Mouse (Mus musculus) layer of hippocampus, adult 2 months (tissue): ENCODE data around the gene Rpl26. TPM values are rescaled to one million over a fixed set of nuclear protein-coding genes. Genes with fewer than 3 reads are reported as not detected.
"Not testable (repeated sequence)": the region's sequence is repeated elsewhere in the genome, so short reads cannot be mapped to it uniquely, and the experiment has no call there.

Experiments
- DNase-seq, 2 experiments: peaks; one replicate each; pipeline ENCODE4 v3.0.0; 2022; ENCODE audit warnings: low spot score in 2 of 2
- H3K27ac ChIP-seq: fragments of 200-600 bp; 2 replicates; pipeline ENCODE4 v1.8.1; 2022
- H3K4me3 ChIP-seq: fragments of 200-600 bp; 2 replicates; pipeline ENCODE4 v1.8.1; 2022; ENCODE audit warnings: mild to moderate bottlenecking
- CTCF ChIP-seq: fragments of 200-600 bp; conservative IDR thresholded peaks from 2 replicates; pipeline ENCODE4 v1.8.1; 2022; ENCODE audit warnings: antibody characterized with exemption, mild to moderate bottlenecking, moderate library complexity
- total RNA-seq, 2 experiments: library from RNA; stranded (reverse); gene quantifications; 2 replicates each; pipeline ENCODE4 v1.2.3; 2021

Rpl26 gene
- total RNA-seq, 2 experiments from 2014 or later = 766 to 781 TPM

GRCm38 (mm10) chr11:68906461-68906790 is 5.0 kb downstream of the Rpl26 start:
- no peak for DNase-seq
- no peak for TF ChIP-seq CTCF
- Histone ChIP-seq H3K4me3 (no peak overlapping the region), H3K27ac (no peak overlapping the region)

DNA sequence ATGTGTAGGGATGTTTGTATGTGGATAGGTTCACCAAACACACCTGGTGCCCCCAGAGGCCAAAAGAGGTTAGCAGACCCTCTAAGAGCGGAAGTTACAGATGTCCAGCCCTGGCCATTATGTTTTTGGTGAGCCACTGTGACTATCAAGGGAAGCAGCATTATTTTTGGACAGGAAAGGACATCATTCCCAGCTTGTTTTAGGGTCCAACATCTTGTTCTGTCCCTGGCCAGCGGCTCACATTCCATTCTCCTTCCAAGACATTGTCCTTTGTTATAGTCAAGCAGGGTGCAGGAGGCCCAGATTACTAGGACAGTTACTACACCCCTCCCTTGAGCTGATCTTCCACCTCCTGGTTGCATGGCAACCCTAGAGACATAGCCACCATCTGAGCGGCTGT is 5.9 kb downstream of the Rpl26 start:
- H3K27ac ChIP-seq = no peak overlapping the region
- no peak for TF ChIP-seq CTCF
- no peak for DNase-seq
- no peak overlapping the region for H3K4me3 ChIP-seq

DNA sequence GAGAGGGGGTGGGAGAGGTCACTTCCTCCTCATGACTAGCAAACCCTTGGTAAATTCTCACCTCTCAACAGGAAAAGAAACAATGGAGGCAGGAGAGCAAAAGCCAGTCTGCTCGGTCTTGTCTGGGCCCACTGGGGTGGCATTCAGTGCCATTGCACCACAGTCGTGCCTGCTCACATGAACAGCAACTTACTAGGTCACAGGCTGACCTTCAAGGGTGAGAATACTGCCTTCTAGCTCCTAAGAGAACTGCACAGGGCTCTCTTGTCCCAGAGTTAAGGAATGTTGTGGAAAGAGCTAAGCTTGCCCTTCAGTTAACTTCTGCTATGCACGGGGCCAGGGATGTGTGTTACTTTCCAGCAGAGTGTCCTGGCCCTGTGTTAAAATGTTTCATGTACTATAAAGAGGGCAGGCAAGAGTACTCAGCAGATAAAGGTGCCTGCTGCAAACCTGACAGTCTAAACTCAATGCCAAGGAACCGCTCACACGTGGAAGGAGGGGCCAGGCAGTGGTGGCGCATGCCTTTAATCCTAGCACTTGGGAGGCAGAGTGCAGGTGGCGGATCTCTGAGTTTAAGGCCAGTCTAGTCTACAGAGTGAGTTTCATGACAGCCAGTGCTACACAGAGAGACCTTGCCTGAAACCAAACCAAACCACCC is 7.6 kb downstream of the Rpl26 start:
- no peak overlapping the region for H3K4me3 ChIP-seq
- no peak overlapping the region for H3K27ac ChIP-seq
- no peak for TF ChIP-seq CTCF
- DNase-seq = no peak

GRCm38 (mm10) chr11:68911531-68912177 is 10.3 kb downstream of the Rpl26 start:
- DNase-seq = no peak
- H3K27ac ChIP-seq = no peak overlapping the region
- TF ChIP-seq CTCF = no peak
- H3K4me3 ChIP-seq = no peak overlapping the region; the same call in 1 of the 2 replicates

DNA sequence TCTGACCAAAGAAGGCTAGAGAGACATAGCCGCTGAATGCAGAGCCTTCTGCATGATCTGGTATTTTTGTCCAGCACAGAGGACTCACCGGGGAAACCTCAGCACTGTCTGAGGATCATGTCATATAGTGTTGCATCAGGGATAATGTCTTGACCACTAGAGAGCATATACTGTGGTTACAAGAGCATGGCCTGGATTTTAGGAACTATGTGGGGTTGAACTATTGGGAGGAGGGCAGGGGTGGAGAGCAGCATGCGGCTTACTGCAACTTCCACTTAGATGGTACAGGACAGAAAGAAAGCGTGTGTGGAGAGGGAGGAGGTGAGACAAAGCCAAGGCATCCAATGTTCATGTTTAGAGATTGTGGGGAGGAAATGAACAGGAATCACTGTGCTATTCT is 13.2 kb downstream of the Rpl26 start:
- Histone ChIP-seq H3K27ac (no peak overlapping the region), H3K4me3 (no peak overlapping the region)
- TF ChIP-seq CTCF = no peak
- no peak for DNase-seq

DNA sequence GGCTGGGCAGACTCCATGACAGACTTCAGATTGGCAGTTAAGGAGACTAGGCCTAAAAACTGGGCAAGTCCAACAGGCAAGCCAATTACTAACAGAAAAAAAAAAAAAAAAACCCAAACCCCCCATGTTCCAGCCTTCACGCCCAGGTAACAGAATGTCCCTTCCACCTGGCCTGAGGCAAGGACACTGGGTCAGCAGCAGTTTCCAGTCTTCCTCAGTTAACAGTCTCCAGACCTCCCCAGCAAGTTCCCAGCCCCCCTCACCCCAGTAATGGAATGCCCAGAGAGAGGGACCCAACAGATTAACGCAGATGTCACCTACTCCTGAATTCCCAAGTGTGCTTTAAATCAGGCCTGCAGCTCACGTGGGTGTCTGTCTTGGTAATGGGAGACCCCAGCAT is 21.8 kb downstream of the Rpl26 start:
- TF ChIP-seq CTCF = no peak
- no peak overlapping the region for H3K27ac ChIP-seq
- no peak overlapping the region for H3K4me3 ChIP-seq
- no peak for DNase-seq

- no peak overlapping the region for H3K4me3 ChIP-seq
- no peak for TF ChIP-seq CTCF
- H3K27ac ChIP-seq = no peak overlapping the region
- no peak for DNase-seq
Observed at GRCm38 (mm10) chr11:68924749-68925148, 23.4 kb downstream of the Rpl26 start.

DNA sequence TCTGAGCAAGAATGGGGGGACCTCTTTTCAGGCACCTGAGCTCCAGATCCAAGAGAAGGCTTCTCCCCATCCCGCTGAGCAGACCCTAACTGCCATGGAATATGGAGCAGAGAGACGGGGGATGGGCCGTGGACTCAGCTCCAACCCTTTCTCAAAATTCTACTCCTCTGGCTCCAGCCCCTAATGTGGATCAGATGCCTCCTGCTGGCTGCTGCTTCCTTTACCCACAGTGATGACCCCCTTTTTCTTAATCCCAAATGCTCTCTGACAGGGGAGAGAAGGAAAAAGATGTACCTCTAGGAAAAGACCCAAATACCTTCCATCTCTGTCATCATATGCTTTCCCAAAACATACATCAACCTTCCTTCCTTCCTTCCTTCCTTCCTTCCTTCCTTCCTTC is 25.6 kb downstream of the Rpl26 start, which contains the start of gene Odf4:
Odf4 (minus strand) TSS at position 101 of the 400 bp plus-strand sequence.
- Histone ChIP-seq H3K4me3 (no peak within 1 kb of the TSS), H3K27ac (no peak within 1 kb of the TSS)
- no peak for TF ChIP-seq CTCF
- no peak for DNase-seq

DNA sequence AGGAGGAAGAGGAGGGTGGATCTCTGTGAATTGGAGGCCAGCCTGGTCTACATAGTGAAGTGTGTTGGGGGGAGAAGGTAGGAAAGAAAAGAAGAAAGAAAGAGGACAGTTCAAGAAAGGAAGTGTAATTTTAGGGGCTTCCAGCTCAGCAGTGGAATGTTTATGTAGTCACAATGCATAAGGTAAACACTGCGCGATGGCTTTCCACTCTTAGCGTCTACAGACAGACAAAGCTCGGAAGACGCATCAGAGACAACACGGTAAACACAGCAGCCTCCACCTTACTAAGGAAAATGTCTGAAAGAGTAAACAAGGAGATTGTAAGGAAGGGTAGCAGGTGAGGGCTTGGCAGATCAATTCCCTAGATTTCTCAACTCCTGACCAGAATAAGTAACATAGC is 28.6 kb downstream of the Rpl26 start:
- no peak for DNase-seq
- Histone ChIP-seq H3K4me3 (no peak overlapping the region), H3K27ac (no peak overlapping the region)
- no peak for TF ChIP-seq CTCF

GRCm38 (mm10) chr11:68933885-68934507 is 32.6 kb downstream of the Rpl26 start:
- DNase-seq = no peak
- Histone ChIP-seq H3K4me3 (no peak overlapping the region), H3K27ac (no peak overlapping the region)
- no peak for TF ChIP-seq CTCF

- H3K27ac ChIP-seq, H3K4me3 ChIP-seq, DNase-seq: not testable (repeated sequence)
Observed at GRCm38 (mm10) chr11:68936951-68937350, 35.6 kb downstream of the Rpl26 start.

DNA sequence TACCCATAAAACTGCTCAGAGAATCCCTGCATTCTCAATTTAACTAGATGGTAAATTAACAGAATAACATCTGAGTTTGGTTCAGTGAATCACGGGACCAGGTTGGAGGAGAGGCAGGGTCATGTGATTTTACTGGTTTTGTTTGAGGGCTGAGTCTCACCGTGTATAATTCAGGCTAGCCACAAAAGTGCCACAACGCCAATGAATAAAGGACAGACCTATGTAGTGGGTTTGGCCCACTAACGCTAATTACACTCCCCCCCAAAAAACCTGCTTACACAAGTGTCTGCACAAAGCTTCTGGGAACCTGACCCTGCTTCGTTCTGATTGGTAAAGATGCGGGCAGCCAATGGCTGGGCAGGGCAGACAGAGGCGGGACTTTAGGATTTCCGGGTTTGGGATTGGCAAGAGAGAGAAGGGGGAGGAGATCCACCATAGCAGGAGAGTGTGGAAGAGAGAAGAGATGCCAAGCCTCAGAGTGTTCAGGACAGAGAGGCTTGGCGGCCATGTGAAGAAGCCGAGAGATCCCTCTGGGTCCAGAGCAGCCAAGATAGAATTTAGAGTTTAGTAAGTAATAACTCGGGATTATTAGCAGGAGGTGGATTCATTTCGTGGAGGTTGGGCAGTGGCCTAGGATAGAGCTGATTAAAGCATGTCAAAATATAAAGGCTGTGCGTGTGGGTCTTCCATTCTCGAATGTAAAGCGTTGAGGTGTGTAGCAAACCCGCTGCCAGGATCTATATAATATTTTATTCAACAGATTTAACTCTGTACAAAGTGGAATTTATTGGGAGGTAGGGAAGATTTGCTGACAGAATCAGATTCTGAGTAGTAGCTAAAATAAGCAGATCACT is 38.3 kb downstream of the Rpl26 start:
- peak; percentile 85 to 92 for DNase-seq
- H3K4me3 ChIP-seq = peak overlapping the region; percentile 64
- peak overlapping the region; percentile 91 for H3K27ac ChIP-seq
- TF ChIP-seq CTCF = no peak

- Histone ChIP-seq H3K4me3 (peak overlapping the region; percentile 64), H3K27ac (peak overlapping the region; percentile 91)
- TF ChIP-seq CTCF = no peak
- DNase-seq = no peak
Observed at GRCm38 (mm10) chr11:68940516-68940915, 39.1 kb downstream of the Rpl26 start.
